Mouse (Mus musculus) thymus, postnatal 10 days (tissue): Measurements from ENCODE around the gene Eef1akmt2.

Experiments
- DNase-seq, 2 experiments: peaks; one replicate each; pipeline ENCODE4 v3.0.0; 2021; ENCODE audit warnings: low spot score in 2 of 2

The Eef1akmt2 gene

GRCm38 (mm10) chr7:132852173-132852844 is at the start of gene Eef1akmt2:
Gene Eef1akmt2 (minus strand): TSS chr7:132852673.
- peak; percentile 62 to 70 for DNase-seq

GRCm38 (mm10) chr7:132900826-132901531 is 48.5 kb upstream of the Eef1akmt2 start:
- no peak for DNase-seq

GRCm38 (mm10) chr7:132898234-132898633 is 45.8 kb upstream of the Eef1akmt2 start:
- DNase-seq = peak; percentile 11 to 45

GRCm38 (mm10) chr7:132897258-132897657 is 44.8 kb upstream of the Eef1akmt2 start:
- no peak for DNase-seq

- no peak for DNase-seq
These were observed 43.8 kb upstream of the Eef1akmt2 start for GRCm38 (mm10) chr7:132896206-132896815.

- no peak for DNase-seq
These were observed 42.5 kb upstream of the Eef1akmt2 start for GRCm38 (mm10) chr7:132894841-132895555.

- no peak for DNase-seq
These were observed 40.9 kb upstream of the Eef1akmt2 start for GRCm38 (mm10) chr7:132893336-132893735.

GRCm38 (mm10) chr7:132892806-132893205 is 40.3 kb upstream of the Eef1akmt2 start:
- DNase-seq = no peak

GRCm38 (mm10) chr7:132892311-132892661 is 39.8 kb upstream of the Eef1akmt2 start:
- DNase-seq = no peak

GRCm38 (mm10) chr7:132891561-132892310 is 39.3 kb upstream of the Eef1akmt2 start:
- DNase-seq = no peak

GRCm38 (mm10) chr7:132890201-132890600 is 37.7 kb upstream of the Eef1akmt2 start:
- DNase-seq = no peak

GRCm38 (mm10) chr7:132889691-132890090 is 37.2 kb upstream of the Eef1akmt2 start:
- no peak for DNase-seq

GRCm38 (mm10) chr7:132888518-132889249 is 36.2 kb upstream of the Eef1akmt2 start:
- no peak for DNase-seq

- DNase-seq = no peak
These were observed 35.6 kb upstream of the Eef1akmt2 start for GRCm38 (mm10) chr7:132888052-132888451.

- DNase-seq = no peak
These were observed 34.7 kb upstream of the Eef1akmt2 start for GRCm38 (mm10) chr7:132887019-132887804.

- no peak for DNase-seq
These were observed 31.6 kb upstream of the Eef1akmt2 start for GRCm38 (mm10) chr7:132884031-132884430.

- peak in 1 of 2 experiments; percentile 19 for DNase-seq
These were observed 29.9 kb upstream of the Eef1akmt2 start for GRCm38 (mm10) chr7:132882343-132882742.

GRCm38 (mm10) chr7:132880276-132880675 is 27.8 kb upstream of the Eef1akmt2 start:
- no peak for DNase-seq

- DNase-seq = no peak
These were observed 23.1 kb upstream of the Eef1akmt2 start for GRCm38 (mm10) chr7:132875391-132876086.
